Mouse (Mus musculus) kidney, embryonic 15.5 days (tissue): ENCODE results near the gene Padi2. TPM values are rescaled to one million over a fixed set of nuclear protein-coding genes. Genes with fewer than 3 reads are reported as not detected.
A peak's percentile ranks its signal among the peaks of the same experiment; 100 is the strongest.

Source experiments
- ATAC-seq: fragments of 200-750 bp; cut with Nextera tagmentation; replicated peaks from 2 replicates; pipeline ENCODE4 v1.8.0; 2017; ENCODE audit warnings: moderate TSS enrichment; ENCODE audit not compliant: low FRiP score
- H3K27ac ChIP-seq: fragments of 300-500 bp; sonication (generic); 2 replicates; pipeline ENCODE4 v1.5.1; 2015; ENCODE audit warnings: mild to moderate bottlenecking, inconsistent platforms
- H3K27me3 ChIP-seq: fragments of 300-500 bp; sonication (generic); 2 replicates; pipeline ENCODE4 v1.6.1; 2015; ENCODE audit warnings: inconsistent platforms
- H3K36me3 ChIP-seq: fragments of 300-500 bp; sonication (generic); 2 replicates; pipeline ENCODE4 v1.6.1; 2015; ENCODE audit warnings: inconsistent platforms
- H3K4me1 ChIP-seq: fragments of 300-500 bp; sonication (generic); 2 replicates; pipeline ENCODE4 v1.6.1; 2015; ENCODE audit warnings: inconsistent platforms
- H3K4me2 ChIP-seq: fragments of 300-500 bp; sonication (generic); 2 replicates; pipeline ENCODE4 v1.6.1; 2015; ENCODE audit warnings: moderate library complexity, mild to moderate bottlenecking, inconsistent platforms
- H3K4me3 ChIP-seq: fragments of 300-500 bp; sonication (generic); replicated peaks from 2 replicates; pipeline ENCODE4 v1.5.1; 2015; ENCODE audit warnings: mild to moderate bottlenecking, inconsistent platforms
- H3K9ac ChIP-seq: fragments of 300-500 bp; sonication (generic); 2 replicates; pipeline ENCODE4 v1.6.1; 2015; ENCODE audit warnings: mild to moderate bottlenecking, inconsistent platforms
- H3K9me3 ChIP-seq: fragments of 300-500 bp; sonication (generic); replicated peaks from 2 replicates; pipeline ENCODE4 v1.6.1; 2016; ENCODE audit warnings: inconsistent platforms
- WGBS: fragments of 180-500 bp; shearing (Covaris S2); methylation state at CpG from one replicate; pipeline ENCODE4 v1.1.7; 2015; ENCODE audit warnings: mixed read lengths; 5-methylcytosine and 5-hydroxymethylcytosine counted together
- polyA plus RNA-seq: library from polyadenylated mRNA; unstranded; fragments of >200 nt; fragmentation: Nextera tagmentation; extraction: Ambion mirVana; gene quantifications from 2 replicates; pipeline ENCODE4 v1.2.1, GENCODE M21; 2015

Gene Padi2
- polyA plus RNA-seq, 1 experiment from 2014 or later: 18.7 TPM

GRCm38 (mm10) chr4:140949616-140950015 lies 43.5 kb downstream of the Padi2 start:
- Histone ChIP-seq H3K36me3 (no peaks in the 10 kb centered on the region), H3K4me2 (no peak overlapping the region), H3K4me1 (peaks cover 21% of the 10 kb centered on the region), H3K27me3 (no peaks in the 10 kb centered on the region), H3K9ac (no peak overlapping the region), H3K9me3 (no peaks in the 10 kb centered on the region), H3K4me3 (no peak overlapping the region), H3K27ac (no peak overlapping the region)
- WGBS: 88% methylated on average over 16 of the region's 16 CpGs
- ATAC-seq: no peak

- no peaks in the 10 kb centered on the region for H3K27me3 ChIP-seq
- H3K9me3 ChIP-seq: no peaks in the 10 kb centered on the region
- H3K27ac ChIP-seq: no peak overlapping the region
- H3K4me2 ChIP-seq: no peak overlapping the region
- no peak overlapping the region for H3K9ac ChIP-seq
- H3K36me3 ChIP-seq: no peaks in the 10 kb centered on the region
- H3K4me1 ChIP-seq: peaks cover 21% of the 10 kb centered on the region
- 88% methylated on average over 3 of the region's 3 CpGs for whole genome bisulfite sequencing
- no peak overlapping the region for H3K4me3 ChIP-seq
- ATAC-seq: no peak
These were observed 44.4 kb downstream of the Padi2 start for GRCm38 (mm10) chr4:140950574-140950973.

- no peak overlapping the region for H3K9ac ChIP-seq
- H3K27me3 ChIP-seq: 0 out of 2 replicates have a peak, but pooled peaks cover 3% of the 10 kb centered on the region
- H3K4me2 ChIP-seq: no peak overlapping the region
- H3K36me3 ChIP-seq: no peaks in the 10 kb centered on the region
- no peak overlapping the region for H3K27ac ChIP-seq
- H3K4me3 ChIP-seq: no peak overlapping the region
- H3K4me1 ChIP-seq: peaks cover 12% of the 10 kb centered on the region; the same call in 1 of the 2 replicates
- no peaks in the 10 kb centered on the region for H3K9me3 ChIP-seq
- no peak for ATAC-seq
- 78% methylated on average over 18 of the region's 18 CpGs for WGBS
These were observed 45.9 kb downstream of the Padi2 start for GRCm38 (mm10) chr4:140951861-140952641.

- H3K27me3 ChIP-seq: 0 out of 2 replicates have a peak, but pooled peaks cover 3% of the 10 kb centered on the region
- peak overlapping the region; percentile 44 for H3K4me3 ChIP-seq
- no peaks in the 10 kb centered on the region for H3K9me3 ChIP-seq
- peaks cover 20% of the 10 kb centered on the region for H3K4me1 ChIP-seq
- H3K4me2 ChIP-seq: peak overlapping the region; percentile 76
- peak overlapping the region; percentile 33; the same call in 1 of the 2 replicates for H3K9ac ChIP-seq
- 13% methylated on average over 17 of the region's 17 CpGs for WGBS
- ATAC-seq: no peak
- 0 out of 2 replicates have a peak overlapping the region, but pooled peaks have one; percentile 29 for H3K27ac ChIP-seq
- no peaks in the 10 kb centered on the region for H3K36me3 ChIP-seq
These were observed 51.1 kb downstream of the Padi2 start for GRCm38 (mm10) chr4:140957131-140957702.

- no peak for ATAC-seq
- H3K9me3 ChIP-seq: no peaks in the 10 kb centered on the region
- under 1% methylated on average over 13 of the region's 13 CpGs for WGBS
- H3K27me3 ChIP-seq: 0 out of 2 replicates have a peak, but pooled peaks cover 3% of the 10 kb centered on the region
- peak overlapping the region; percentile 76 for H3K4me2 ChIP-seq
- peak overlapping the region; percentile 33; the same call in 1 of the 2 replicates for H3K9ac ChIP-seq
- H3K27ac ChIP-seq: 0 out of 2 replicates have a peak overlapping the region, but pooled peaks have one; percentile 29
- no peaks in the 10 kb centered on the region for H3K36me3 ChIP-seq
- H3K4me1 ChIP-seq: peaks cover 25% of the 10 kb centered on the region
- H3K4me3 ChIP-seq: peak overlapping the region; percentile 44
These were observed 51.6 kb downstream of the Padi2 start for GRCm38 (mm10) chr4:140957725-140958124.

DNA sequence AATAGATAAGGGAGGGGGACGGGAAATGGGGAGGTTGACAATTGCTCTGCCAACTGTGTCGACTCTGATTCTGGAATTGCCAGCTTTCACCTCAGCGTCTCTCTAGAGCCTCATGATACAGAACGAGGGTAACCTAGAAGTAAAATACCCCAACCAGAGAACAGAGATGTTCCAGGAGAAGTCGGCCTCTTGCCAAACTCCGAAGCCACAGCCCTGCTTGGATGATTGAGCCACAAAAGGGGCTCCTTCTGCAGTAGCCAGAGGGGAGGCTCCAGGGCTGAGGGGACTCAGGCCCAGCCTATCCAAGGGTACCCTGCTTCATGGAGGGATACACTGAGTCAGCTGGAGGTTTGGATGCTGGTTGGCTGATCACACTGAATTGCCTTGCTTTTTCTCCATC lies 52.2 kb downstream of the Padi2 start:
- Histone ChIP-seq H3K4me2 (no peak overlapping the region), H3K27ac (no peak overlapping the region), H3K9me3 (no peaks in the 10 kb centered on the region), H3K4me1 (peaks cover 31% of the 10 kb centered on the region), H3K9ac (no peak overlapping the region), H3K4me3 (no peak overlapping the region), H3K27me3 (0 out of 2 replicates have a peak, but pooled peaks cover 3% of the 10 kb centered on the region), H3K36me3 (no peaks in the 10 kb centered on the region)
- WGBS: 57% methylated on average over 6 of the region's 6 CpGs
- ATAC-seq: no peak

DNA sequence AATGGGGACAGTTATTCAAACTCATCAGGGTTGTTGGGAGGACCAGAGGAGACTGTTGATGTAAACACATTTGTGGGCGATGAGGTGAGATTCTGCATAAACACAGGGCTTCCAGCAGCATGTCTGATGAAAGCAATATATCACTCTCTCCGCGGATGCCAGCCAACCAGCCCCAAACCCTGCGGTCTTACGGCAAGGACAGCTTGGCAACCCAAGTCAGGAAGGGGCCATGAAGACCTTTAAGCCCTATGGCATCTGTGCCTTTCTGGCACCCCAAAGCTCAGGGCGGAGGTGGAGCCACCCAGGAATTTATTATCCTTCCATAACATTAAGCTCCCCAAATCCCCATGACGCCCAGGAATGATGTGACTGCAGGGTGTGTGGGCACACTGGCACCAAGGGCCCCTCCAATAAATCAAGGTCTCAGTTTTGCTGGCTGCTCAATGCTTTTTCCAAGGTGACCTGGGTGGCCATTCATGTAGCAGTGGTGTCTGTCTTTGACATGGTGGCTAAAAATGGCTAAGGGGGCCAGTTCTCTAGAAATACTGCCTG lies 53.1 kb downstream of the Padi2 start:
- Histone ChIP-seq H3K9ac (no peak overlapping the region), H3K27ac (no peak overlapping the region), H3K36me3 (peaks cover 5% of the 10 kb centered on the region; the same call in 1 of the 2 replicates), H3K4me1 (peaks cover 38% of the 10 kb centered on the region), H3K27me3 (0 out of 2 replicates have a peak, but pooled peaks cover 3% of the 10 kb centered on the region), H3K9me3 (no peaks in the 10 kb centered on the region), H3K4me3 (no peak overlapping the region), H3K4me2 (no peak overlapping the region)
- no peak for ATAC-seq
- WGBS: 73% methylated on average over 7 of the region's 7 CpGs

DNA sequence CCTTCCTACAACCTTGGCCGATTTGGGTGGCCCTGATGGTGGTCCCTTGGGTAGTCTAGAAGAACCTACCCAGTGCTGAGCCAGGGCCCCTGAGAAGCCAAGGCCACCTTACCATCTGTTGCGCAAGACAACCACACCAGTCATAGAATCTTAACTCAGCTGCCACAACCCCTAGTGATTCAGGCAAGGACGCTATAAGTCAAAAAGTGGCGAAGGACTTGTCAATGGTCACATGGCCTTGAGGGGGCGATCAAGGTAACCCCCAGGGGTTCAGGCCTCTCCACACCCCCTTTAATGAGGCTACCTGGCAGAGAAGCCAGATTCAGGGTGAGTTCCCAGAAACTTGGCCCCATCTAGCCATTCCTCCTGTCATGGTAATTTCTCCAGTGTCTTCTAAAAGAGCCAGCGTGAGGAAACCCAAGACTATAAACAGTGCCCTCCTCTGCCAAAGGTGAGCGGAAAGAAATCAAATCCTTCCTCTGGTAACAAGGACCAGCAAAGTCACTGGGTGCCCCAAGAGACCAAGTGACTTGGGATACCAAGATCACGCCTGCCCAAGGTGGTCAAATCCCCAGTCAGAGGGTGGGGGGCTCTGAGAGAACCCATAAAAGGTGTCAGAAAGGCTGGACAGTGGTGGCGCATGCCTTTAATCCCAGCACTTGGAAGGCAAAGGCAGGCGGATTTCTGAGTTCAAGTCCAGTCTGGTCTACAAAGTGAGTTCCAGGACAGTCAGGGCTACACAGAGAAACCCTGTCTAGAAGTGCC lies 53.8 kb downstream of the Padi2 start:
- ATAC-seq: no peak
- H3K27ac ChIP-seq: no peak overlapping the region
- H3K4me2 ChIP-seq: peak overlapping the region; percentile 56; the same call in 1 of the 2 replicates
- no peak overlapping the region for H3K4me3 ChIP-seq
- H3K27me3 ChIP-seq: 0 out of 2 replicates have a peak, but pooled peaks cover 3% of the 10 kb centered on the region
- WGBS: 72% methylated on average over 10 of the region's 10 CpGs
- H3K9me3 ChIP-seq: no peaks in the 10 kb centered on the region
- peaks cover 43% of the 10 kb centered on the region for H3K4me1 ChIP-seq
- no peak overlapping the region for H3K9ac ChIP-seq
- H3K36me3 ChIP-seq: peaks cover 5% of the 10 kb centered on the region; the same call in 1 of the 2 replicates

GRCm38 (mm10) chr4:140960781-140961466 lies 54.8 kb downstream of the Padi2 start, which contains the start of gene Sdhb:
Sdhb (plus strand) TSS chr4:140961203.
- Histone ChIP-seq H3K36me3 (peaks cover 8% of the 10 kb centered on the region; the same call in 1 of the 2 replicates), H3K27me3 (0 out of 2 replicates have a peak, but pooled peaks cover 3% of the 10 kb centered on the region), H3K9me3 (no peaks in the 10 kb centered on the region), H3K4me2 (peak within 1 kb of the TSS; percentile 90), H3K27ac (peak within 1 kb of the TSS; percentile 85), H3K4me1 (peaks cover 43% of the 10 kb centered on the region), H3K9ac (peak within 1 kb of the TSS; percentile 89), H3K4me3 (peak within 1 kb of the TSS; percentile 89)
- WGBS: 1% methylated on average over 37 of the region's 37 CpGs
- peak; percentile 97 for ATAC-seq

- Histone ChIP-seq H3K27me3 (0 out of 2 replicates have a peak, but pooled peaks cover 2% of the 10 kb centered on the region), H3K9me3 (no peaks in the 10 kb centered on the region), H3K4me2 (peak overlapping the region; percentile 90), H3K36me3 (peaks cover 15% of the 10 kb centered on the region), H3K27ac (peak overlapping the region; percentile 85), H3K4me3 (peak overlapping the region; percentile 89), H3K9ac (peak overlapping the region; percentile 89), H3K4me1 (peaks cover 43% of the 10 kb centered on the region)
- 1% methylated on average over 38 of the region's 38 CpGs for WGBS
- peak; percentile 23 for ATAC-seq
These were observed 55.5 kb downstream of the Padi2 start for GRCm38 (mm10) chr4:140961467-140962206.
